Mouse (Mus musculus) ES-CJ7 (cell line): ENCODE measurements around the gene Fggy.

Experiments used
- DNase-seq: peaks from one replicate; pipeline ENCODE4 v3.0.0; 2011; ENCODE audit warnings: low read depth, low spot score

Gene Fggy

GRCm38 (mm10) chr4:95899926-95900712 lies 342.8 kb downstream of the Fggy start:
- peak; percentile 5 for DNase-seq

GRCm38 (mm10) chr4:95900815-95901214 lies 343.5 kb downstream of the Fggy start:
- no peak for DNase-seq

- DNase-seq: no peak
Observed at GRCm38 (mm10) chr4:95906141-95906540, 348.8 kb downstream of the Fggy start.

- no peak for DNase-seq
Observed at GRCm38 (mm10) chr4:95909689-95910654, 352.7 kb downstream of the Fggy start.

GRCm38 (mm10) chr4:95913026-95913425 lies 355.7 kb downstream of the Fggy start:
- DNase-seq: no peak

GRCm38 (mm10) chr4:95915628-95916579 lies 358.6 kb downstream of the Fggy start:
- no peak for DNase-seq

- DNase-seq: no peak
Observed at GRCm38 (mm10) chr4:95917703-95918102, 360.4 kb downstream of the Fggy start.

GRCm38 (mm10) chr4:95920448-95920847 lies 363.1 kb downstream of the Fggy start:
- DNase-seq: no peak

GRCm38 (mm10) chr4:95924210-95925184 lies 367.2 kb downstream of the Fggy start:
- DNase-seq: peak; percentile 59

- no peak for DNase-seq
Observed at GRCm38 (mm10) chr4:95928846-95929245, 371.5 kb downstream of the Fggy start.

- no peak for DNase-seq
Observed at GRCm38 (mm10) chr4:95929936-95930335, 372.6 kb downstream of the Fggy start.

GRCm38 (mm10) chr4:95931331-95931730 lies 374.0 kb downstream of the Fggy start:
- DNase-seq: no peak

- DNase-seq: no peak
Observed at GRCm38 (mm10) chr4:95933801-95934356, 376.6 kb downstream of the Fggy start.

- no peak for DNase-seq
Observed at GRCm38 (mm10) chr4:95934384-95935035, 377.2 kb downstream of the Fggy start.

GRCm38 (mm10) chr4:95938701-95939100 lies 381.4 kb downstream of the Fggy start:
- DNase-seq: no peak

GRCm38 (mm10) chr4:95947896-95948295 lies 390.6 kb downstream of the Fggy start:
- DNase-seq: no peak

GRCm38 (mm10) chr4:95953328-95953727 lies 396.0 kb downstream of the Fggy start:
- DNase-seq: no peak

- DNase-seq: peak; percentile 98
Observed at GRCm38 (mm10) chr4:95966928-95967724, 409.8 kb downstream of the Fggy start, which contains the start of gene Hook1. Hook1 (plus strand) TSS chr4:95967240.
